Mouse (Mus musculus) liver, adult (tissue): ENCODE measurements around the gene Gpr183.

ENCODE experiments used
- GATA4 ChIP-seq: IDR thresholded peaks from 2 replicates; pipeline ENCODE4 v1.6.1; 2014; ENCODE audit warnings: mild to moderate bottlenecking, low read length; ENCODE audit not compliant: insufficient replicate concordance

Gpr183 gene

DNA sequence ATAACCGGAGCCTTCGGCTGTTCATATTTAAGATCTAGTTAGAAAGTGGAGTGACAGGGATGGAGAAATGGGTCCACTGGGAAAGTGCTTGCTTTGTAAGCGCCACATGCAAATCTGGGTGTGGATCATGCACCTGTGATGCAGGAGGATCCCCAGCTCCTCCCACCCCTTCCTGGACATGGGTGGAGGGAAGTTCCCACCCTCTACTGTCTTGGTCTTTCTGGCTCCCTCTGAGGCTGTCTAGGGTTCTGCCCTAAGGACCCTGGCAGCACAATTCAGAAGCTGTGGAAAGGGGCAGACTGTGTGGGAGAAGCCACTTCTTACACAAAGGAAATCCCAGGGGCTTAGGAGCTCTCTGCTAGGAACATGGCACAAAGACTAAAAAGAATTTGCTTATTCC, 33.4 kb downstream of the Gpr183 start:
- no peak for TF ChIP-seq GATA4

DNA sequence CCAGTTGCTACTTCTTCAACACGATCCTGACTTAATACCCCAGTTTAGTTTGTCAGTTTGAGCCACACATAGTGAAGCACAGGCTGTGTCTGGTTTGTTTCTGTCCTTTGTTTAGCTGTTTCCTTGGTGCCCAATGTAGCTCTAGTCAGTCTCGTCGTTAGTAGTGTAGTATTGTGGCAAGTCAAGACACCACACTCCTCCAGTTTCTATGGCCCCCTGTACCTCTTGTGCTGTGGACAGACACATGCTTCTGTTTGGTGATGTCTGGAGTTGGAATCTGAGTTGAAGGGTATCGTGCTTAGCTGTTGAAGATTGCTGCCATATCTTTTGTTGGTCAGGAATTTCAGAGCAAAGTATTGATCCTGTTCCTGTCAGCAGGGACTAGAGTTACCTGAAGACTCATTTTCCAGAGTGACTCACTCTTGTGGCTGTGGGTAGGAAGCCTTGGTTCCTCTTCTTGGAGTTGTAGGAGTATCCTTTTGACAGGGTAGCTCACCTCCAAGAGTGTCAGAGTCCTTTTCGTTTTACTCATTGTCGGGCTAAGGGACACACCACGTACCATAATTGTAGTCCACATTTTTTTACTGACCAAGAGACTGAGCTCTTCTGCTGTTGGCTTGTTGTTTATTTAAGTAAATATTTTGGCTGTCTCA, 34.1 kb downstream of the Gpr183 start:
- TF ChIP-seq GATA4, result no peak

- TF ChIP-seq GATA4, result peak; percentile 82
These were observed 35.6 kb downstream of the Gpr183 start for GRCm38 (mm10) chr14:121929243-121929951.

DNA sequence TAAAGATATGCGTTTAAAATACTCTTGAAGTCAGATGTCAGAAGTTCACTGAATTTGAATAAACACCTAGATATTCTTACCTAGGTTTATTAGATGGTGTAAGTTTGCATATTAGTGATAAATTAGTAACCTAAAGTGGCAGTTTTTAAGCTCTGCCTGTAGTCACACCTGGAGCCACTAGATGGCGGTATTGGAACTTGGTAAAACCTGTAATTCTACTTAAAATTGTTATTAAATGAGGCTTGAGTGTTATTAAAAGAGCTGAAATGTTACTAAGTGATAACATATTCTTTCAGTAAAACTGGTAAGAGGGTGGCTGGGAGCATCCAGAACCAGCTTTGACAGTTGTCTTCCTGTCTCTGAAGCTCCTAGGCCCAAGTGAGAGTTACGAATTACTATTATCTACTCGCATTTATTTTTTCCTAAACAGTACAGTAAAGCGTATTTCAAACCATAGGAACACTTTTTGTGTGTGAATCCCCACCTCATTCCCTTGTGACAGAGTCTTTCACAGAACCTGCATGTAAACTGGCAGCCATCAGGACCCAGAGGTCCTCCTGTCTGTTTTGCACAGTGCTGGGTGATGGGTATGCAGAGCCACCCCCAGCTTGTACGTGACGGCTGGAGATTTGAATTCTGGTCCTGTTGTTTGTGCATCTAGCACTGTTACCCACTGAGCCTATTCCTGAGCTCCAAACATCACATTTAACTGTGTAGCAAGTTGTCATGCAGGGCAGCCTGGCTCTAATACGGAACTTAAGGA, 36.4 kb downstream of the Gpr183 start:
- TF ChIP-seq GATA4, result no peak

DNA sequence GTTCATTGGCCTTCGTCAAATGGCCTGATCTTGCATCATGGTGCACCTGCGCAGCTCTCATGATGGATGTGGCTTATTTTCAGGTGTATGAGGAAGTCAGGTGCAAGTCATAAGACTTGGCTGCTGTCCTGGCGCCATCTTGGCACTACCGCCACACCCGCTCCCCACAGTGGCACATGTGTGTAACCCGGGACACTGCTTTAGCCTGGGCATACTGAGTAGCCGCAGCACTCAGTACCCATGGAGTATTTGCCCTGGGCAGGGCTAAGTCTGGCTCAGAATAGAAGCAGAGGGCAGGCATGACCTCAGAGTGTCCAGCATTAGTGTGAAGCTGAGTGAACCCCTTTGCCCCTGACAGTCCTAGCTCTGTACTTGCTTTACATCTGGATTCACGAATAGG, 37.5 kb downstream of the Gpr183 start:
- no peak for TF ChIP-seq GATA4

- no peak for TF ChIP-seq GATA4
These were observed 38.1 kb downstream of the Gpr183 start for GRCm38 (mm10) chr14:121926901-121927300.

DNA sequence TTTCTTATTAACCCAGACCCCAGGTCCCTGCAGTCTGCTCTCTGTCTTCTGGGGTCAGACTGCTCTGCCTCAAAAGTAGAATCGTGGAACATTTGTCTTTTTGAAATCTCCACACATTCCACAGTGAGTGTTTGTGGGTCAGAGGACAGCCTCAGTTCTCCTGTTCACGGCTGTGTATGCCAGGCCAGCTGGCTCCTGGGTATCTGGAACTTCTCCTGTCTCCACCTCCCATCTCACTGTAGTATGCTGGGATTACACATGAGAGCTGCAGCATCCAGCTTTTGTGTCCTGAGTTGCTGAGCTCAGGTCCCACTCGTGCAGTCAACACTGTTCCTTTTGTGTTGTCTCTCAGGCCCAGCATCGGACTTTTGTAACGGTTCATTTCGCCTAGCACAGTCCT, 40.1 kb downstream of the Gpr183 start:
- TF ChIP-seq GATA4, result no peak

GRCm38 (mm10) chr14:121922731-121923130, 42.3 kb downstream of the Gpr183 start:
- TF ChIP-seq GATA4, result no peak

- no peak for TF ChIP-seq GATA4
These were observed 43.0 kb downstream of the Gpr183 start for GRCm38 (mm10) chr14:121922016-121922415.

DNA sequence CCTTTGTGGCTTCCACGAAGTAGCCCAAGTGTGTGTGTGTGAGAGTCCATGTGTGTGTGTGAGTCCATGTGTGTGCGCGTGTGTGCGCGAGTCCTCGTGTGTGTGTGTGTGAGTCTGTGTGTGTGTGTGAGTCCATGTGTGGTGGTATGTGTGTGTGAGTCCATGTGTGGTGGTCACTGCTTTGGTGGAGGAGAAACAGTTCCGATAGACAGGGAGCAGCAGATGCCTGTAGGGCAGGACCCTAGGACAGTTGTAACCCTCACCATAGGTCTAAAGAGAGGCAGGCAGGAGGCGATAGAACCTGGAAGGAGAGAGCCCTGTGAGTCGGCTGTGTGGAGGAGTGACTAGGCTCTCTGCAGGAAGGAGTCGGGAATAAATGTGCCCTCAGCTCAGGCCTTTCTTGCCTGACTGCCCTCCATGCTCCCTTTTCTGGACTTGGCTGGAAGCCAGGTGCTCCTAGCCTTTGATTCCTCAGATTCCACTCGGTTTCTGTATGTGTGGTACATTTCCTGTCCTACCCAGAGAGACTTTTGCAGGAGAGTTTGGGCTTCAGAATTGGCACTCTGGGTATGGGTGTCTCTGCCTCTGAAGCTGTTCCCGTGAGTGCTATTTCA, 44.4 kb downstream of the Gpr183 start:
- TF ChIP-seq GATA4, result no peak

GRCm38 (mm10) chr14:121919752-121920151, 45.2 kb downstream of the Gpr183 start:
- TF ChIP-seq GATA4, result no peak

DNA sequence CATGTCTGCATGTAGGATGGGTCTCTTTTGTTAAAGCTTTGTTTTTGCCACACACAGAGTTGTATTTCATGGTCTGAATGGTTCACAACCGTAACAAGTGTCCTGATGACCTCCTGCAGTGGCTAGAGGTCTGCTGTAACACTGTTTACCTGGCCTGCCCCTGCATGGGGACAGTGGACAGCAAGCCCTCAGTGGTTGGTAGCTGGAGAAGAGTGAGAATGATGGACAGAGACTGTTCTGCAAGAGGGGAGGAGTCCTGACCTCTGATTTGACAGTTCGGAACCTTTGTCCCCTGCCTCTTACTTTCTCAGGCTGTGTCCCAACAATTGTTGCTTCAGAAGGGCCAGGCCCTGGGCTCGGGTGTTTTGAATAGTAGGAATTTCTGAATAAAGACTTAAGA, 46.7 kb downstream of the Gpr183 start:
- TF ChIP-seq GATA4, result no peak

DNA sequence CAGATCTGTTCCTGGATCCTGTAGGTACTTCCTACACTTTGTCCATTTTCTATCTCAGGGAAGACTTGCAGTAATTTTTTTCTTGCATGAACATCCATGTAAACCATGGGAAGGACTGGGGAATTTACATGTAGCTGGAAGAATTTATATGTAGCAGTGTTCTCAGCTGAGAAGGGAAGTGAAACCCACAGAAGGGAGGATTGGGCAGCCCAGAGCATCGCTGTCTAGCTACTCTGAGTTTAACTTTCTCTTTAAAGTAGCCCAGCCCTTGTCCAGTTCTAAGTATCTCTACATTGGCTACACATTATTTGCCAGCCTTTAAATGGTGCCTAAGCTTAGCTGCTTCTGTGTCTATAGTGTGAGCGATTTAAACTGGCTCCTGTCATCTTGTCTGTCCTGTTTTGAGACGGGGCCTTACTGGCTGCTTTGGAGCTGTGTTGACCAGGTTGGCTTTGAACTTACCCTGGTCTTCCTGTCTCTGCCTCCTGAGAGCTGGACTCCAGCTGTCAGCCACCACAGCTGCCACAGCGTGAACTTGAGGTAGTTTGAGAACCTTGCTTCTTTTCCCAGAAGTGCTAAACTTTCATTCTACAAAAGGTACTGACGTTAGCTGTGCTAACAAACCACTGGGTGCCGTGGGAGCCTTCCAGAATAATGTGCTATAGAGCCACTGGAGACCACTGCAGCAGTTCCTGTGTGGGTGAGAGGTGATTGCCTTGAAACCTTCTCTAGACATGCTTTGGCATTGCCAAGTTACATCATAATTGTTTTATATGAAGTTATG, 48.5 kb downstream of the Gpr183 start:
- TF ChIP-seq GATA4, result no peak

DNA sequence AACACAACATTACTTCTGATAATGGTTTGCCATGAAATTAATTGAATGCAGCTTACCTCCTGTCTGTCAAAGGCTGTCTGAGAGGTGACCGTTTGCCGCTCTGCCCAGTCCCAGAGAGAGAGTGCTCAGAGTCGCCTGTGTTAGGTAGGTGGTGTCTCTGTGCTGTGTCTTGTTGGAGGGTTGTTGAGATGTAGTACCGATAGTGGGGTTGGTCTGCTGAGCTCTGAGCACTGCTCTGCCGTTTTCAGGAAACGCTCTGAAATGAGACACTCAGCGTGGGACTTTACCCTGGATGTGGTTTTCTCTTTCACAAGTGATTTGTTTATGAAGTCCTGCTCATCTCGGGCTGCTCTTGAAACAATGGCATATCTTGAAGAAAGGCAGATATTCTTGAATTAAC, 49.4 kb downstream of the Gpr183 start, which contains the start of gene Gpr18:
Gpr18 (minus strand) TSS at position 161 of the 400 bp plus-strand sequence.
- TF ChIP-seq GATA4, result no peak

GRCm38 (mm10) chr14:121915143-121915542, 49.9 kb downstream of the Gpr183 start:
- TF ChIP-seq GATA4, result no peak
